Mouse (Mus musculus): ENCODE results near the gene Olfr1170. TPM values are rescaled to one million over a fixed set of nuclear protein-coding genes. Genes with fewer than 3 reads are reported as not detected.

The Olfr1170 gene
- total RNA-seq (2014; rRNA removed), result not detected in 2 replicates
- polyA plus RNA-seq (2015; fragmentation: Nextera tagmentation; extraction: Ambion mirVana), result not detected in 2 replicates

- Histone ChIP-seq H3K27ac (ENCODE audit: low read depth, low read length) (no peak within 1 kb of the TSS), H3K9ac (no peak within 1 kb of the TSS), H3K9me3 (ENCODE audit: low read length) (no peaks in the 10 kb centered on the region), H3K4me2 (ENCODE audit: low read depth) (no peak within 1 kb of the TSS), H3K36me3 (ENCODE audit: insufficient read depth) (no peaks in the 10 kb centered on the region), H3K27me3 (ENCODE audit: insufficient read depth, low read length) (no peaks in the 10 kb centered on the region), H3K4me1 (ENCODE audit: insufficient read depth) (no peaks in the 10 kb centered on the region), H3K4me3 (ENCODE audit: low read depth, low read length) (no peak within 1 kb of the TSS)
- TF ChIP-seq CTCF (IDR thresholded peaks at IDR 0.05; ENCODE audit: low read depth), result no peak
- no peak for ATAC-seq
- DNase-seq, result no peak
- WGBS, result 92% methylated on average over 1 of the region's 1 CpGs
These were observed at the start of gene Olfr1170 for GRCm38 (mm10) chr2:88228234-88228633. Gene Olfr1170, minus strand, starts transcription at chr2:88228334.

- Histone ChIP-seq H3K4me2 (ENCODE audit: low read depth) (no peak overlapping the region), H3K4me1 (ENCODE audit: insufficient read depth) (no peaks in the 10 kb centered on the region), H3K9ac (no peak overlapping the region), H3K9me3 (ENCODE audit: low read length) (no peaks in the 10 kb centered on the region), H3K27ac (ENCODE audit: low read depth, low read length) (no peak overlapping the region), H3K27me3 (ENCODE audit: insufficient read depth, low read length) (no peaks in the 10 kb centered on the region), H3K4me3 (ENCODE audit: low read depth, low read length) (no peak overlapping the region), H3K36me3 (ENCODE audit: insufficient read depth) (no peaks in the 10 kb centered on the region)
- DNase-seq (no peak), ATAC-seq (no peak)
- TF ChIP-seq CTCF (IDR thresholded peaks at IDR 0.05; ENCODE audit: low read depth), result no peak
- WGBS, result 94% methylated on average over 1 of the region's 1 CpGs
These were observed 7.3 kb downstream of the Olfr1170 start for GRCm38 (mm10) chr2:88220784-88221183.

DNA sequence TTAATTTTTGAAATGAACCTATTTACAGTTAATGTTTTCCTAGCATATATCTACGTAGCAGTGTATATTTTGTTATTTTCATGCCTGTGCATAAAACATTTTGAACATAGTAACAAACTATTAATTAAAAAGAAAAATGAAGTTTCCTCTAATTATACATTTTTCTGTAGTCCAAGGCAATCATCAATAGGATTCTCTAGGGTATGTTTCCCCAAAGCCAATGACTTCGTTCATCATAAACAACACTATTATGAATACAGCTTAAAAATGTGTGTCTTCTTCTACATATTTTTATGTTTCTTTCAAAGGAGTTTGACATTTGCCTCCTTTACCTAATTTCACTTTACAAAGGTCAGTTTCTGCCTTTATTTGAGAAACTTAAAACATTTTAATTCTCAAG, 46.6 kb downstream of the Olfr1170 start, which contains the start of gene Olfr1168:
Gene Olfr1168 (plus strand): TSS at position 301 of the 400 bp plus-strand sequence.
- whole genome bisulfite sequencing, result 85% methylated on average over 2 of the region's 2 CpGs

More for the DNA sequence above, 46.6 kb downstream of the Olfr1170 start, which contains the start of gene Olfr1168:
- TF ChIP-seq CTCF (IDR thresholded peaks at IDR 0.05; ENCODE audit: low read depth), result no peak
- no peak within 1 kb of the TSS for H3K27ac ChIP-seq (ENCODE audit: low read depth, low read length)
- no peaks in the 10 kb centered on the region for H3K4me1 ChIP-seq (ENCODE audit: insufficient read depth)
- no peaks in the 10 kb centered on the region for H3K27me3 ChIP-seq (ENCODE audit: insufficient read depth, low read length)
- H3K4me2 ChIP-seq (ENCODE audit: low read depth), result no peak within 1 kb of the TSS
- no peak for ATAC-seq
- H3K4me3 ChIP-seq (ENCODE audit: low read depth, low read length), result no peak within 1 kb of the TSS
- H3K36me3 ChIP-seq (ENCODE audit: insufficient read depth), result no peaks in the 10 kb centered on the region
- H3K9ac ChIP-seq, result no peak within 1 kb of the TSS
- no peak for DNase-seq
- no peaks in the 10 kb centered on the region for H3K9me3 ChIP-seq (ENCODE audit: low read length)

Other genes starting within 250 kb of the Olfr1170 start
- gene Olfr1158, start 238.2 kb downstream of the Olfr1170 start, total RNA-seq (2014; rRNA removed), result not detected in 2 replicates
- gene Olfr1158, start 238.2 kb downstream of the Olfr1170 start, polyA plus RNA-seq (2015; fragmentation: Nextera tagmentation; extraction: Ambion mirVana), result not detected in 2 replicates
- gene Olfr1160, start 220.1 kb downstream of the Olfr1170 start, total RNA-seq (2014; rRNA removed), result not detected in 2 replicates
- not detected in 2 replicates for gene Olfr1160, start 220.1 kb downstream of the Olfr1170 start, polyA plus RNA-seq (2015; fragmentation: Nextera tagmentation; extraction: Ambion mirVana)
- not detected in 2 replicates for gene Olfr1161, start 205.6 kb downstream of the Olfr1170 start, total RNA-seq (2014; rRNA removed)
- gene Olfr1161, start 205.6 kb downstream of the Olfr1170 start, polyA plus RNA-seq (2015; fragmentation: Nextera tagmentation; extraction: Ambion mirVana), result not detected in 2 replicates
- gene Olfr73, start 190.6 kb downstream of the Olfr1170 start, total RNA-seq (2014; rRNA removed), result 0.15 TPM in 1 of 2 replicates, not detected in the other
- gene Olfr73, start 190.6 kb downstream of the Olfr1170 start, polyA plus RNA-seq (2015; fragmentation: Nextera tagmentation; extraction: Ambion mirVana), result not detected in 2 replicates
- gene Olfr1162, start 177.2 kb downstream of the Olfr1170 start, total RNA-seq (2014; rRNA removed), result not detected in 2 replicates
- not detected in 2 replicates for gene Olfr1162, start 177.2 kb downstream of the Olfr1170 start, polyA plus RNA-seq (2015; fragmentation: Nextera tagmentation; extraction: Ambion mirVana)
- not detected in 2 replicates for gene Olfr1163, start 156.5 kb downstream of the Olfr1170 start, total RNA-seq (2014; rRNA removed)
- not detected in 2 replicates for gene Olfr1163, start 156.5 kb downstream of the Olfr1170 start, polyA plus RNA-seq (2015; fragmentation: Nextera tagmentation; extraction: Ambion mirVana)
- not detected in 2 replicates for gene Olfr1164, start 134.4 kb downstream of the Olfr1170 start, total RNA-seq (2014; rRNA removed)
- not detected in 2 replicates for gene Olfr1164, start 134.4 kb downstream of the Olfr1170 start, polyA plus RNA-seq (2015; fragmentation: Nextera tagmentation; extraction: Ambion mirVana)
- gene Olfr1166, start 100.1 kb downstream of the Olfr1170 start, total RNA-seq (2014; rRNA removed), result not detected in 2 replicates
- not detected in 2 replicates for gene Olfr1166, start 100.1 kb downstream of the Olfr1170 start, polyA plus RNA-seq (2015; fragmentation: Nextera tagmentation; extraction: Ambion mirVana)
- not detected in 2 replicates for gene Olfr1167, start 73.1 kb downstream of the Olfr1170 start, total RNA-seq (2014; rRNA removed)
- not detected in 2 replicates for gene Olfr1167, start 73.1 kb downstream of the Olfr1170 start, polyA plus RNA-seq (2015; fragmentation: Nextera tagmentation; extraction: Ambion mirVana)
- not detected in 2 replicates for gene Olfr1168, start 46.5 kb downstream of the Olfr1170 start, total RNA-seq (2014; rRNA removed)
- not detected in 2 replicates for gene Olfr1168, start 46.5 kb downstream of the Olfr1170 start, polyA plus RNA-seq (2015; fragmentation: Nextera tagmentation; extraction: Ambion mirVana)
- gene Olfr1173, start 51.5 kb upstream of the Olfr1170 start, total RNA-seq (2014; rRNA removed), result not detected in 2 replicates
- not detected in 2 replicates for gene Olfr1173, start 51.5 kb upstream of the Olfr1170 start, polyA plus RNA-seq (2015; fragmentation: Nextera tagmentation; extraction: Ambion mirVana)
- gene Olfr1174-ps, start 86.8 kb upstream of the Olfr1170 start, total RNA-seq (2014; rRNA removed), result not detected in 2 replicates
- gene Olfr1174-ps, start 86.8 kb upstream of the Olfr1170 start, polyA plus RNA-seq (2015; fragmentation: Nextera tagmentation; extraction: Ambion mirVana), result not detected in 2 replicates
- gene Olfr1175-ps, start 98.9 kb upstream of the Olfr1170 start, total RNA-seq (2014; rRNA removed), result not detected in 2 replicates
- not detected in 2 replicates for gene Olfr1175-ps, start 98.9 kb upstream of the Olfr1170 start, polyA plus RNA-seq (2015; fragmentation: Nextera tagmentation; extraction: Ambion mirVana)
- not detected in 2 replicates for gene Olfr1176, start 108.4 kb upstream of the Olfr1170 start, total RNA-seq (2014; rRNA removed)
- gene Olfr1176, start 108.4 kb upstream of the Olfr1170 start, polyA plus RNA-seq (2015; fragmentation: Nextera tagmentation; extraction: Ambion mirVana), result not detected in 2 replicates
- not detected in 2 replicates for gene Olfr1177-ps, start 118.2 kb upstream of the Olfr1170 start, total RNA-seq (2014; rRNA removed)
- not detected in 2 replicates for gene Olfr1177-ps, start 118.2 kb upstream of the Olfr1170 start, polyA plus RNA-seq (2015; fragmentation: Nextera tagmentation; extraction: Ambion mirVana)
- not detected in 2 replicates for gene Olfr1178, start 158.7 kb upstream of the Olfr1170 start, total RNA-seq (2014; rRNA removed)
- not detected in 2 replicates for gene Olfr1178, start 158.7 kb upstream of the Olfr1170 start, polyA plus RNA-seq (2015; fragmentation: Nextera tagmentation; extraction: Ambion mirVana)
- gene Olfr1179, start 178.1 kb upstream of the Olfr1170 start, total RNA-seq (2014; rRNA removed), result not detected in 2 replicates
- not detected in 2 replicates for gene Olfr1179, start 178.1 kb upstream of the Olfr1170 start, polyA plus RNA-seq (2015; fragmentation: Nextera tagmentation; extraction: Ambion mirVana)
- gene Olfr1180, start 190.8 kb upstream of the Olfr1170 start, total RNA-seq (2014; rRNA removed), result not detected in 2 replicates
- gene Olfr1180, start 190.8 kb upstream of the Olfr1170 start, polyA plus RNA-seq (2015; fragmentation: Nextera tagmentation; extraction: Ambion mirVana), result not detected in 2 replicates
- not detected in 2 replicates for gene Olfr1181, start 197.8 kb upstream of the Olfr1170 start, total RNA-seq (2014; rRNA removed)
- gene Olfr1181, start 197.8 kb upstream of the Olfr1170 start, polyA plus RNA-seq (2015; fragmentation: Nextera tagmentation; extraction: Ambion mirVana), result not detected in 2 replicates
- not detected in 2 replicates for gene Gm13757, start 220.8 kb upstream of the Olfr1170 start, total RNA-seq (2014; rRNA removed)
- gene Gm13757, start 220.8 kb upstream of the Olfr1170 start, polyA plus RNA-seq (2015; fragmentation: Nextera tagmentation; extraction: Ambion mirVana), result not detected in 2 replicates
- not detected in 2 replicates for gene Olfr1183, start 226.5 kb upstream of the Olfr1170 start, total RNA-seq (2014; rRNA removed)
- gene Olfr1183, start 226.5 kb upstream of the Olfr1170 start, polyA plus RNA-seq (2015; fragmentation: Nextera tagmentation; extraction: Ambion mirVana), result not detected in 2 replicates